Mouse (Mus musculus): Measurements from ENCODE around the gene AF067063. TPM values are rescaled to one million over a fixed set of nuclear protein-coding genes. Genes with fewer than 3 reads are reported as not detected.

The AF067063 gene
- total RNA-seq, 2 experiments from 2014 or later = not detected

Other genes starting within 250 kb of the AF067063 start
- not detected in 2 replicates for gene Ccl28, start 206.4 kb downstream of the AF067063 start, total RNA-seq (2015; ENCODE audit: low replicate concordance)
- gene Ccl28, start 206.4 kb downstream of the AF067063 start, total RNA-seq (2017; ENCODE audit: low replicate concordance) = not detected in 2 replicates
- gene Hmgcs1, start 139.8 kb downstream of the AF067063 start, total RNA-seq (2015; ENCODE audit: low replicate concordance) = 6.5 and 11.5 TPM in 2 replicates
- gene Hmgcs1, start 139.8 kb downstream of the AF067063 start, total RNA-seq (2017; ENCODE audit: low replicate concordance) = 5.1 and 7.1 TPM in 2 replicates
- not detected in 2 replicates for gene Nim1k, start 74.3 kb downstream of the AF067063 start, total RNA-seq (2015; ENCODE audit: low replicate concordance)
- gene Nim1k, start 74.3 kb downstream of the AF067063 start, total RNA-seq (2017; ENCODE audit: low replicate concordance) = not detected in 2 replicates
- 25.6 and 32.8 TPM in 2 replicates for gene Zfp131, start 39.3 kb downstream of the AF067063 start, total RNA-seq (2015; ENCODE audit: low replicate concordance)
- gene Zfp131, start 39.3 kb downstream of the AF067063 start, total RNA-seq (2017; ENCODE audit: low replicate concordance) = 16.3 and 28.3 TPM in 2 replicates
- not detected in 2 replicates for gene D13Ertd608e, start 5.8 kb upstream of the AF067063 start, total RNA-seq (2015; ENCODE audit: low replicate concordance)
- not detected in 2 replicates for gene D13Ertd608e, start 5.8 kb upstream of the AF067063 start, total RNA-seq (2017; ENCODE audit: low replicate concordance)
- not detected in 2 replicates for gene Tcstv1, start 64.6 kb upstream of the AF067063 start, total RNA-seq (2015; ENCODE audit: low replicate concordance)
- not detected in 2 replicates for gene Tcstv1, start 64.6 kb upstream of the AF067063 start, total RNA-seq (2017; ENCODE audit: low replicate concordance)
- not detected in 2 replicates for gene Gm21761, start 99.1 kb upstream of the AF067063 start, total RNA-seq (2015; ENCODE audit: low replicate concordance)
- not detected in 2 replicates for gene Gm21761, start 99.1 kb upstream of the AF067063 start, total RNA-seq (2017; ENCODE audit: low replicate concordance)
- gene B020031M17Rik, start 120.6 kb upstream of the AF067063 start, total RNA-seq (2015; ENCODE audit: low replicate concordance) = not detected in 2 replicates
- gene B020031M17Rik, start 120.6 kb upstream of the AF067063 start, total RNA-seq (2017; ENCODE audit: low replicate concordance) = not detected in 2 replicates
- gene Gm36079, start 196.8 kb upstream of the AF067063 start, total RNA-seq (2015; ENCODE audit: low replicate concordance) = not detected in 2 replicates
- gene Gm36079, start 196.8 kb upstream of the AF067063 start, total RNA-seq (2017; ENCODE audit: low replicate concordance) = not detected in 2 replicates
- 42.4 and 52.3 TPM in 2 replicates for gene Gm21188, start 222.0 kb upstream of the AF067063 start, total RNA-seq (2015; ENCODE audit: low replicate concordance)
- gene Gm21188, start 222.0 kb upstream of the AF067063 start, total RNA-seq (2017; ENCODE audit: low replicate concordance) = 12.4 and 14.4 TPM in 2 replicates

All from erythroblast, adult 5-6 weeks (primary cell).